Mouse (Mus musculus): ENCODE measurements at regions not wholly inside any gene's neighbourhood (a gene's known extent, or its start where the extent isn't known, plus 50 kb on each side); places are given as distances from the start of the nearest gene placed in this dataset.

- Histone ChIP-seq H3K36me3 (ENCODE audit: control insufficient read depth in 1 of 2, insufficient read depth in 2 of 2, low read length in 2 of 2) (no peaks in the 10 kb centered on the region), H3K27me3 (ENCODE audit: control insufficient read depth in 1 of 2, insufficient read depth in 2 of 2, low read length in 2 of 2) (no peaks in the 10 kb centered on the region), H3K79me2 (ENCODE audit: control insufficient read depth, insufficient read depth, low read length, poor library complexity) (no peaks in the 10 kb centered on the region), H3K9me3 (replicated peaks; ENCODE audit: insufficient read depth, low read length) (no peaks in the 10 kb centered on the region), H3K9ac (ENCODE audit: control insufficient read depth, low read depth, low read length, poor library complexity, severe bottlenecking) (no peak overlapping the region), H3K4me1 (ENCODE audit: control insufficient read depth in 1 of 2, insufficient read depth in 2 of 2, low read length in 2 of 2) (no peaks in the 10 kb centered on the region), H3K4me3 (ENCODE audit: control insufficient read depth in 1 of 2, insufficient read depth in 1 of 2, low read depth in 2 of 2, low read length in 2 of 2) (no peak overlapping the region), H3K27ac (ENCODE audit: control insufficient read depth, low read depth, low read length) (no peak overlapping the region)
- DNase-seq (ENCODE audit: low read depth, low spot score): no peak
- TF ChIP-seq MXI1 (IDR thresholded peaks at IDR 0.05; ENCODE audit: low read depth, low read length): no peak
These were observed 135.0 kb downstream of the Cemip2 start for GRCm38 (mm10) chr19:21913005-21913670.

DNA sequence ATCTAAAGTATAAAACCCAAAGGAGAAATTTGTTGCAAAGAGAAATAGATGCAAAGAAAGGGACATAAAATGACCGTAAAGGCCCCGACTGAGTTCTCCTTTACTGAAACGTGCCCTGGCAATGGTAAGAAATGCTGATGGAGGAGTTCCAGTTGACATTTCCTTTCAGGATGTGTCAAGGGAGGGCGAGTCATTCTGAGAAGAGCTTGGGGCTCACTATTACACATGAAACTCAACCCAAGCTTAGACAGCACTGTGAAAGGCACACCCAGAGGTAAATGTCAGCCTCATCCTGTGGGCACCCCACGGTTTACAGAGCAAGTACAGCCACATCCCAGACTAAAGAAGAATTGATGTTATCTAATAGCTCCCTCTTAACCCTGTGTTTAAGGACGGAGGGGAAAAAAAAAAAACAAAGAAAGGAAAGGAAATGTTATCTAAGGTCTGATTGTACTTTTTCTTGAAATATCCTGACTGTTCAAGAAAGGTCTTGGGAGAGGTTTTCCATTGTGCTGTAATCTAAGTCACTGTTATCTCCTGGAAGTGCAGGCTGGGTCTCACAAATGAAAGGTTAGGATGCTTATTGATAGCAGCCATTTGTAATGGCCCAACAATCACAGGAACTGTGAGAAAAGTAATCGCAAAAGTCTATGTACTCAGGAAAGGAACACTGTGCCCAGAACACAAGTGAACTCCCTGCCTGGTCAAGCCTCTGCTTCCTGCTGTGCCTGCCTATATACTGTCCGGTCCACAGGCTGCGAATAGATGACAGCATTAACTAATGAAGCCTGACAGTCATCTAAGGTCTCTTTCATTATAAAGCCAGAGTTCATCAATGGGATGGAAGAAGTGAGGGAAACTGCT is 135.8 kb downstream of the Cemip2 start:
- Histone ChIP-seq H3K27me3 (ENCODE audit: control insufficient read depth in 1 of 2, insufficient read depth in 2 of 2, low read length in 2 of 2) (no peaks in the 10 kb centered on the region), H3K79me2 (ENCODE audit: control insufficient read depth, insufficient read depth, low read length, poor library complexity) (no peaks in the 10 kb centered on the region), H3K9me3 (replicated peaks; ENCODE audit: insufficient read depth, low read length) (no peaks in the 10 kb centered on the region), H3K4me3 (ENCODE audit: control insufficient read depth in 1 of 2, insufficient read depth in 1 of 2, low read depth in 2 of 2, low read length in 2 of 2) (no peak overlapping the region), H3K36me3 (ENCODE audit: control insufficient read depth in 1 of 2, insufficient read depth in 2 of 2, low read length in 2 of 2) (no peaks in the 10 kb centered on the region), H3K9ac (ENCODE audit: control insufficient read depth, low read depth, low read length, poor library complexity, severe bottlenecking) (no peak overlapping the region), H3K27ac (ENCODE audit: control insufficient read depth, low read depth, low read length) (no peak overlapping the region), H3K4me1 (ENCODE audit: control insufficient read depth in 1 of 2, insufficient read depth in 2 of 2, low read length in 2 of 2) (no peaks in the 10 kb centered on the region)
- no peak for TF ChIP-seq TAL1 (IDR thresholded peaks at IDR 0.05; ENCODE audit: low read length)
- no peak for DNase-seq (ENCODE audit: low read depth, low spot score)

DNA sequence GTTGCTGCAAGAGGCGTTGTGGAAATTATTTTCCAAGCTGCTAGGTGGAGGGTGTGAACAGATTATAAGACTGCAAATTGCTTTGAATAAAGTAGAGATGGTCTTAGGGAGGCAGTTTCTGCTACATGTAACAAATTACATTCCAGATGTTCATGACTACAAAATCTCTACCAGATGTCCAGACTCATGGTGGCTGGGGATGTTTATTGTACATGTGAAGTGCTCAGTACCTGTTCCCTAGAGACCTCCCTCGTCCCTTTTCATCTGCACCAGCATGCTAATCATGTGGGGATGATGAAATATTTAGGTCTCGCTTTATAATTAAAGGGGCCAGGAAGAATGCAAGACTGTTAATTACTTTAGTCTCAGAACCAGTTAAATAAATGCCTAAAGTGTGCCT is 136.5 kb downstream of the Cemip2 start:
- H3K4me3 ChIP-seq (ENCODE audit: control insufficient read depth in 1 of 2, insufficient read depth in 1 of 2, low read depth in 2 of 2, low read length in 2 of 2): no peak overlapping the region
- H3K27ac ChIP-seq (ENCODE audit: control insufficient read depth, low read depth, low read length): no peak overlapping the region
- TF ChIP-seq JUND (IDR thresholded peaks at IDR 0.05; ENCODE audit: low read depth, low read length) (no peak), TCF12 (IDR thresholded peaks at IDR 0.05; ENCODE audit: low read depth, low read length) (no peak), ETS1 (IDR thresholded peaks at IDR 0.05; ENCODE audit: low read depth, low read length) (no peak), POLR2AphosphoS5 (IDR thresholded peaks at IDR 0.05; ENCODE audit: borderline replicate concordance, low read depth, low read length) (no peak), ZC3H11A (IDR thresholded peaks at IDR 0.05; ENCODE audit: low read depth, low read length) (no peak), BHLHE40 (IDR thresholded peaks at IDR 0.05; ENCODE audit: borderline replicate concordance, low read depth, low read length) (no peak), USF1 (IDR thresholded peaks at IDR 0.05; ENCODE audit: low read depth, low read length) (no peak), GATA1 (IDR thresholded peaks at IDR 0.05; ENCODE audit: low read depth, low read length) (no peak)
- H3K36me3 ChIP-seq (ENCODE audit: control insufficient read depth in 1 of 2, insufficient read depth in 2 of 2, low read length in 2 of 2): no peaks in the 10 kb centered on the region
- no peak overlapping the region for H3K9ac ChIP-seq (ENCODE audit: control insufficient read depth, low read depth, low read length, poor library complexity, severe bottlenecking)
- DNase-seq (ENCODE audit: low read depth, low spot score): no peak
- H3K9me3 ChIP-seq (replicated peaks; ENCODE audit: insufficient read depth, low read length): no peaks in the 10 kb centered on the region
- H3K4me1 ChIP-seq (ENCODE audit: control insufficient read depth in 1 of 2, insufficient read depth in 2 of 2, low read length in 2 of 2): no peaks in the 10 kb centered on the region
- no peaks in the 10 kb centered on the region for H3K79me2 ChIP-seq (ENCODE audit: control insufficient read depth, insufficient read depth, low read length, poor library complexity)
- H3K27me3 ChIP-seq (ENCODE audit: control insufficient read depth in 1 of 2, insufficient read depth in 2 of 2, low read length in 2 of 2): no peaks in the 10 kb centered on the region

All from MEL (cell line).